Mouse (Mus musculus) embryonic fibroblast, embryonic 13.5 days (primary cell): ENCODE measurements around the gene Hspe1. TPM values are rescaled to one million over a fixed set of nuclear protein-coding genes. Genes with fewer than 3 reads are reported as not detected.

Experiments used
- H3K27ac ChIP-seq: 2 replicates; pipeline ENCODE4 v1.5.1; 2012; ENCODE audit warnings: low read length, control low read depth, inconsistent platforms; ENCODE audit not compliant: insufficient read depth
- H3K4me1 ChIP-seq: 2 replicates; pipeline ENCODE4 v1.6.1; 2011; ENCODE audit warnings: low read length; ENCODE audit not compliant: control insufficient read depth, insufficient read depth
- H3K4me3 ChIP-seq: 2 replicates; pipeline ENCODE4 v1.5.1; 2011; ENCODE audit warnings: mild to moderate bottlenecking, control low read depth, low read length; ENCODE audit not compliant: insufficient read depth
- CTCF ChIP-seq: IDR thresholded peaks from 2 replicates; pipeline ENCODE4 v1.5.1; 2011; ENCODE audit warnings: mild to moderate bottlenecking, control low read depth, low read length, moderate library complexity, borderline replicate concordance; ENCODE audit not compliant: insufficient read depth
- POLR2A ChIP-seq: IDR thresholded peaks from 2 replicates; pipeline ENCODE4 v1.6.1; 2011; ENCODE audit warnings: low read depth, mild to moderate bottlenecking, control low read depth, low read length, moderate library complexity
- polyA plus RNA-seq: library from polyadenylated mRNA; stranded (reverse); fragments of >200 nt; gene quantifications from 2 replicates; pipeline ENCODE4 v1.2.4, GENCODE M21; 2011; ENCODE audit warnings: low read depth; ENCODE audit not compliant: missing spikeins, insufficient read length

Gene Hspe1
- polyA plus RNA-seq, 1 experiment = 478 TPM

DNA sequence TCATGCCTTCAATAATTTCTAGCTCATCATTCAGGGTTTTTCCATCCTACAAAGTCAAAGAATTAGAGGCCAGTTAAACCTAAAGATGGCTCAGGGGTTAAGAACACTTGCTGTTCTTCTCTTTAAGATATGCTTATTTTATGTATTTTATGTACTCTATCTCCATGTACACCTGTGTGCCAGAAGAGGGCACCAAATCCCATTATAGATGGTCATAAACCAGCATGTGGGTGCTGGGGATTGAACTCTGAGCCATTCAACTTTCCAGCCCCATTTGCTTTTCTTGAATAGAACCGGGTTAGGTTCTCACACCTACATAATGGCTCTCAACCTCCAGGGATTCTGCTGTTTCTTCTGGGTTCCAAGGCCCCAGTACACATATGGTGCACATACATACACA is 5.8 kb upstream of the Hspe1 start:
- TF ChIP-seq POLR2A (no peak), CTCF (no peak)
- H3K4me1 ChIP-seq = peaks cover 4% of the 10 kb centered on the region
- no peak overlapping the region for H3K4me3 ChIP-seq
- H3K27ac ChIP-seq = no peak overlapping the region

DNA sequence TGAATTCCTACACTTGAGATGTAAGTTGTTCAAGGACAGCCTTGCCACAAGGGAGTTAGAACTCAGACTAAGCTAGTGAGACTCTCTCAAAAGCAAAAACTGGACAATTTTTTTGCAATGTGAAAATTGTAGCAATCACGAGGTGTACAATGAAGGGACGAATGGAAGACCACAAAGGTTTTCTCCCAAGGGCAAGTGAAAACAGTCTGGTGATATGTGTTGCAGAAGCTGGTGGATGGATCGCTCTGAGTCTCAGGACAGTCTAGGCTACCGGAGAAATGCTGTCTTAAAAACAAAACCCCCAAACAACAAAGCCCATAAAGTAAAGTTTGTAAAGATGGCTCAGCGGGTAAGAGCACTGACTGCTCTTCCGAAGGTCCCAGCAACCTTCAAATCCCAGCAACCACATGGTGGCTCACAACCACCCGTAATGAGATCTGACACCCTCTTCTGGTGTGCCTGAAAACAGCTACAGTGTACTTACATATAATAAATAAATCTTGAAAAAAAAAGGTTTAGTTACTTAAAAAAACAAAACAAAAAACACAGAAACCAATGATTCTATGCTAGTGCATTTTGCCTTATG is 2.1 kb upstream of the Hspe1 start:
- no peak overlapping the region for H3K27ac ChIP-seq
- H3K4me1 ChIP-seq = peaks cover 5% of the 10 kb centered on the region
- no peak for TF ChIP-seq POLR2A
- TF ChIP-seq CTCF = no peak
- peak overlapping the region; percentile 74 for H3K4me3 ChIP-seq

DNA sequence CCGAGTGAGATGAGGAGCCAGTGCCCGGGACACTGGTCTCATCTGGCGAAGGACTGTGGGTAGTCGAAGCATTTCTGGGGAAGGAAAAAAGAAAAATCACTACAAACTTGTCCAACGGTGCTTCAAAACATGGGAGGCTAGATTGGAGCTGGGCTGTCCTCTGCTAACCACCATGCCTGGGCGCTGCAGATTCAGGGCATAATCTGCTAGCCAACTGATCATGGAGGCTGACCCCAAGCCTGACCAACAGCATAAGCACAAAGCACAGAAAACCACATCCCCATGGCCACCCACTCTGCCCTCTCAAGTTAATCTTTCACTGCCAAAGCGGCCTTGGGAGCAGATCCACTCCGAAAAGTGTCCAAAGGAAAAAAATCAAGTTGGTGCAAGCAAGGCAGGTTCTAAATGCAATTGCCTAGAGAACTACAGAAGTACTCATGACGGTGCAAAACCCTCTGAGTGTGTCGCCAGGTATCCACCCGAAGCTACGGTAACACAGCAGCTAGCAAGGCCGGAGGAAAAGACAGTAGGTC is 998 bp upstream of the Hspe1 start:
- Histone ChIP-seq H3K4me1 (peaks cover 5% of the 10 kb centered on the region), H3K4me3 (peak overlapping the region; percentile 97), H3K27ac (peak overlapping the region; percentile 91; the same call in 1 of the 2 replicates)
- TF ChIP-seq POLR2A (0 out of 2 replicates have a peak, but pooled peaks have one; percentile 12), CTCF (no peak)

- 0 out of 2 replicates have a peak, but pooled peaks have one; percentile 3 for TF ChIP-seq CTCF
- peak; percentile 91 for TF ChIP-seq POLR2A
Observed at GRCm38 (mm10) chr1:55087401-55087904, 479 bp upstream of the Hspe1 start.

DNA sequence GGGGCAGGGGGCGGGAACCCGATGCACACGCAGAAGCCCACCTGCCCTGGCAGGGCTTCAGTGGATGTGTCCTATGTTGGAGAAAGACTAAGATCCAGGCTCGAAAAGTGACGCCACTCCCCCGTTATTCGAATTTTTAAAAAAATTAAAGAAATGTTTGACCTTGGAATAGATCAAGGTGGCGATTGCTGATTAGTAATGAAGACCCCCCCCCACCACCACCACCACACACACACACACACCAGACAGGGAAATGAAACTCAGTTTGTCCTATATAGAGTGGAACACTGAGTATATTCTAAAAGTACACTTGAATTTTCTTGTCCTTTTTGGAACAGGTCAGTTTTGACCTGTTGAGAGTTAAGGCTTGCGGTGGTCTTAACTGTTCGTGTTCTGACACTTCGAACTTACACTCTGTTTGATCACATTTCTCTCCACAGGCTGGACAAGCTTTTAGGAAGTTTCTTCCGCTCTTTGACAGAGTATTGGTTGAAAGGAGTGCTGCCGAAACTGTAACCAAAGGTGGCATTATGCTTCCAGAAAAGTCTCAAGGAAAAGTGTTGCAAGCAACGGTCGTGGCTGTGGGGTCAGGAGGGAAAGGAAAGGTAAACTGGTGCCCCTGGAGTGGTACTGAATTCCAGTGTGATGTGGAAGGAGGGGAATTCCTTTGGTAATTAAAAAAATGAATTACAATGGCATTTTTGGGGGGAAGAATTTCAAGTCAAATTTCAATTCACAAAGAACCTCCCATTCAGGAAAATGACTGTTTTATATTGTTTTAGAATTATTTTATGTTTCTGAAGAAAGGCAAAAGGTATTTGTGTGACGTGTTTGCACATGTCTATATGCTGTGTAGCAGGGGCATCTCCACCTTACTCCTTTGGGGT is 922 bp downstream of the Hspe1 start:
- peaks cover 5% of the 10 kb centered on the region for H3K4me1 ChIP-seq
- peak overlapping the region; percentile 76 for H3K27ac ChIP-seq
- TF ChIP-seq POLR2A = no peak
- TF ChIP-seq CTCF = no peak
- H3K4me3 ChIP-seq = peak overlapping the region; percentile 92

More at GRCm38 (mm10) chr1:55087401-55087904, 479 bp upstream of the Hspe1 start:
- H3K27ac ChIP-seq = peak overlapping the region; percentile 91
- H3K4me1 ChIP-seq = peaks cover 5% of the 10 kb centered on the region
- peak overlapping the region; percentile 97 for H3K4me3 ChIP-seq

GRCm38 (mm10) chr1:55089498-55090064 is 1.6 kb downstream of the Hspe1 start:
- no peak for TF ChIP-seq CTCF
- Histone ChIP-seq H3K4me3 (peak overlapping the region; percentile 92), H3K27ac (no peak overlapping the region), H3K4me1 (peaks cover 5% of the 10 kb centered on the region)

DNA sequence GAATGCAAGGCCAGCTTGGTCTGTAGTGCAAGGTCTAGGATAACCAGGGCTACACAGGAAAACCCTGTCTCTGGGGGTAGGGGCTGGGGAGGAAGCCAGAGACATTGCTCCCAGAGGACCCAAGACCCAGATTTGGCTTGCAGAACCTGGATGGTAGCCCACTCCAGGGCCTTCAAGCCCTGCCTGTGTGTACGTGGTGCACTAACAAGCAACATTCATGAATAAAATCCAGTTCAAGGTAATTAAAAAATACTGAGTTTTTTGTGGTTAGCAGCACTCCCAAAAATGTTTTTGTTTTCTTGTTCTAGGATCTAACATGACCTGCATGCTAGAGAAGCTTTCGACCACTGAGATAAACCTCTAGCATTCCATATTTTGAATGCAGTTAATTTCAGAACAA is 4.1 kb downstream of the Hspe1 start:
- TF ChIP-seq POLR2A (peak; percentile 29; the same call in 1 of the 2 replicates), CTCF (no peak)
- peaks cover 2% of the 10 kb centered on the region; the same call in 1 of the 2 replicates for H3K4me1 ChIP-seq
- H3K27ac ChIP-seq = no peak overlapping the region
- H3K4me3 ChIP-seq = no peak overlapping the region

GRCm38 (mm10) chr1:55092469-55092868 is 4.5 kb downstream of the Hspe1 start:
- Histone ChIP-seq H3K27ac (no peak overlapping the region), H3K4me3 (no peak overlapping the region)

DNA sequence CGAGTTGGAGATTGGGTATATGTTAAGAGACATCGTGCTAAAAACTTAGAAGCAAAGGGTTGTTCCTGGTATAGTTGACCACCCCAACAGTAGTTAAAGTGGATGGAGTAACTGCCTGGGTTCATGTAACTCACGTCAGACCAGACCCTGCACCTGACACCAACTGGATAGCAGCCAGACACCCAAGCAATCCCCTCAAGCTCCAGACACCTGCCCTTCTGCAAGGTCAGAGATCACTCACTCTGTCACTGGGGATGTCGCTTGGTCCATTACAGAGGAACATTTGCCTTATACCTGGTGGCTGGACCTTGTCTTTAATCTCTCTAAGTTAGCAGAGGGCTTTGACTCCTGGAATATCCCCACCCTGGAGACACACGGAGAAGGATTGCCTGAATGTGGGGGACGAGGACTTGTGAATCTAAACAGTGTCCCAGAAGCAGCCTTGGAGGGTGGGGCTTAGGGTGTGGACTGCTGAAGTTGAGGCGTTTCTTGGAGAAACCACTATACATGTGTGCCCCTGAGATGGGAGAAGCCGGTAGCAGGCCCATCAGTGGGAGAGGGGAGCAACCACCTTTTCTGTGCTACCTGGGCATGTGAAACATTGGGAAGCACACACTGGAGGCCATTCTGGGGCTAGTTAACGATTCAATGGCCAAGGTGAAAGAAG is 19.1 kb downstream of the Hspe1 start:
- H3K4me1 ChIP-seq = no peaks in the 10 kb centered on the region
- TF ChIP-seq POLR2A = no peak
- TF ChIP-seq CTCF = no peak
- no peak overlapping the region for H3K4me3 ChIP-seq
- H3K27ac ChIP-seq = no peak overlapping the region

More at GRCm38 (mm10) chr1:55092469-55092868, 4.5 kb downstream of the Hspe1 start:
- TF ChIP-seq CTCF = no peak
- no peak for TF ChIP-seq POLR2A
- H3K4me1 ChIP-seq = peaks cover 2% of the 10 kb centered on the region; the same call in 1 of the 2 replicates
